7 mouse cellular contexts compared by ENCODE assay signal in genomic region chr2:20520099-20520475, GRCm38 (mm10).
DNase-seq lines count a peak whose midpoint lies in the region; ATAC-seq and TF ChIP-seq lines count a peak whose summit lies in the region.

No protein-coding gene starts in this region.

- peak overlapping the region; percentile 48 for H3K4me3 ChIP-seq in neural tube, embryonic 11.5 days (ENCODE audit: low read depth, low read length)
- peak overlapping the region; percentile 69 for H3K4me3 ChIP-seq in forebrain, embryonic 10.5 days
- H3K4me3 ChIP-seq in limb, embryonic 10.5 days = peak overlapping the region; percentile 68
- H3K4me3 ChIP-seq in olfactory bulb, adult 2 months (ENCODE audit: insufficient read depth, low read depth, low read length) = peak overlapping the region; percentile 30; the same call in 1 of the 2 replicates

- H3K27me3 ChIP-seq in neural tube, embryonic 11.5 days (ENCODE audit: control insufficient read depth, insufficient read depth, low read length) = no peaks in the 10 kb centered on the region
- peaks cover 7% of the 10 kb centered on the region; the same call in 1 of the 2 replicates for H3K27me3 ChIP-seq in forebrain, embryonic 10.5 days (ENCODE audit: poor library complexity, severe bottlenecking)
- no peaks in the 10 kb centered on the region for H3K27me3 ChIP-seq in limb, embryonic 10.5 days (ENCODE audit: low read depth, poor library complexity, severe bottlenecking)

- peak overlapping the region; percentile 85 for H3K4me2 ChIP-seq in neural tube, embryonic 11.5 days (ENCODE audit: low read depth)

- no peak for TF ChIP-seq CTCF in olfactory bulb, adult 2 months (IDR thresholded peaks at IDR 0.05; ENCODE audit: insufficient read depth, low read depth, low read length)

- H3K9me3 ChIP-seq in neural tube, embryonic 11.5 days (ENCODE audit: control insufficient read depth, low read length) = no peaks in the 10 kb centered on the region
- no peaks in the 10 kb centered on the region for H3K9me3 ChIP-seq in forebrain, embryonic 10.5 days
- no peaks in the 10 kb centered on the region for H3K9me3 ChIP-seq in limb, embryonic 10.5 days (replicated peaks)

- H3K9ac ChIP-seq in neural tube, embryonic 11.5 days (ENCODE audit: low read length) = peak overlapping the region; percentile 81

- ATAC-seq in neural tube, embryonic 11.5 days (ENCODE audit: insufficient read depth, low FRiP score, low TSS enrichment) = no peak

- 0% methylated on average over 12 of the region's 12 CpGs for WGBS in neural tube, embryonic 11.5 days
- under 1% methylated on average over 12 of the region's 12 CpGs for WGBS in forebrain, embryonic 10.5 days
- WGBS in limb, embryonic 10.5 days = under 1% methylated on average over 12 of the region's 12 CpGs
- 3% methylated on average over 12 of the region's 12 CpGs for WGBS in olfactory bulb, adult 2 months

- DNase-seq in neural tube, embryonic 11.5 days (ENCODE audit: low spot score) = peak; percentile 53
- no peak for DNase-seq in neural tube, embryonic 10.5 days (ENCODE audit: extremely low spot score, low spot score)
- DNase-seq in forebrain, embryonic 10.5 days (ENCODE audit: extremely low spot score, low spot score) = no peak
- DNase-seq in limb, embryonic 10.5 days (ENCODE audit: low spot score) = no peak
- no peak for DNase-seq in urinary bladder, adult 2 months (ENCODE audit: low spot score)
- DNase-seq in thymus, postnatal 4 days = no peak

- H3K4me1 ChIP-seq in neural tube, embryonic 11.5 days (ENCODE audit: control insufficient read depth, insufficient read depth, low read length) = peaks cover 8% of the 10 kb centered on the region
- peaks cover 37% of the 10 kb centered on the region for H3K4me1 ChIP-seq in forebrain, embryonic 10.5 days
- H3K4me1 ChIP-seq in limb, embryonic 10.5 days = peaks cover 19% of the 10 kb centered on the region
- peaks cover 13% of the 10 kb centered on the region for H3K4me1 ChIP-seq in olfactory bulb, adult 2 months (ENCODE audit: control insufficient read depth, insufficient read depth, low read length)

- no peaks in the 10 kb centered on the region for H3K36me3 ChIP-seq in neural tube, embryonic 11.5 days (ENCODE audit: control insufficient read depth, insufficient read depth, low read length)
- H3K36me3 ChIP-seq in forebrain, embryonic 10.5 days (replicated peaks) = no peaks in the 10 kb centered on the region
- H3K36me3 ChIP-seq in limb, embryonic 10.5 days = no peaks in the 10 kb centered on the region

- no peak overlapping the region for H3K27ac ChIP-seq in neural tube, embryonic 11.5 days (ENCODE audit: low read depth, low read length)
- peak overlapping the region; percentile 92 for H3K27ac ChIP-seq in forebrain, embryonic 10.5 days
- H3K27ac ChIP-seq in limb, embryonic 10.5 days = peak overlapping the region; percentile 90
- no peak overlapping the region for H3K27ac ChIP-seq in olfactory bulb, adult 2 months (ENCODE audit: insufficient read depth, low read depth, low read length)

- TF ChIP-seq POLR2A in olfactory bulb, adult 2 months (IDR thresholded peaks at IDR 0.05; ENCODE audit: insufficient read depth, low read depth, low read length) = no peak

Comparison
In these comparisons a context has a peak if more than half of its experiments do, and no peak if none do; other contexts are left out.
1. H3K27ac ChIP-seq: peak in forebrain, embryonic 10.5 days (single experiment) and limb, embryonic 10.5 days (single experiment); none in neural tube, embryonic 11.5 days (single experiment) and olfactory bulb, adult 2 months (single experiment).
2. Peak in every context shown above with its lines, with median percentiles within 50 percentile points of each other: H3K4me3 ChIP-seq.